Mouse (Mus musculus): Measurements from ENCODE around the gene Asb18. TPM values are rescaled to one million over a fixed set of nuclear protein-coding genes. Genes with fewer than 3 reads are reported as not detected.

Gene Asb18
- 10 to 100 TPM; 16.9 to 18.1 TPM for total RNA-seq (2021)

GRCm38 (mm10) chr1:90014446-90014845 lies at the start of gene Asb18:
Gene Asb18 (minus strand): TSS chr1:90014666.
- intact Hi-C loops (cut with DNase I): no loop called here
- DNase-seq (ENCODE audit: low spot score): no peak

GRCm38 (mm10) chr1:90060599-90060998 lies 46.1 kb upstream of the Asb18 start:
- intact Hi-C loops (cut with DNase I): loop anchor here (1.0 to 5.0 kb wide), 6 partner anchors 97 to 897 kb away; no protein-coding TSS in a partner anchor
- DNase-seq (ENCODE audit: low spot score): no peak

GRCm38 (mm10) chr1:90060054-90060453 lies 45.6 kb upstream of the Asb18 start:
- DNase-seq (ENCODE audit: low spot score): no peak
- intact Hi-C loops (cut with DNase I): loop anchor here (1.0 to 5.0 kb wide), 6 partner anchors 97 to 897 kb away; no protein-coding TSS in a partner anchor

- DNase-seq (ENCODE audit: low spot score): no peak
- intact Hi-C loops (cut with DNase I): no loop called here
These were observed 40.5 kb upstream of the Asb18 start for GRCm38 (mm10) chr1:90054991-90055390.

GRCm38 (mm10) chr1:90051347-90051746 lies 36.9 kb upstream of the Asb18 start:
- DNase-seq (ENCODE audit: low spot score): no peak
- intact Hi-C loops (cut with DNase I): no loop called here

GRCm38 (mm10) chr1:90050046-90050739 lies 35.7 kb upstream of the Asb18 start:
- no peak for DNase-seq (ENCODE audit: low spot score)
- intact Hi-C loops (cut with DNase I): no loop called here

- intact Hi-C loops (cut with DNase I): no loop called here
These were observed 13.8 kb upstream of the Asb18 start for GRCm38 (mm10) chr1:90028305-90028704.

GRCm38 (mm10) chr1:90026945-90027344 lies 12.5 kb upstream of the Asb18 start:
- intact Hi-C loops (cut with DNase I): no loop called here
- no peak for DNase-seq (ENCODE audit: low spot score)

More at GRCm38 (mm10) chr1:90028305-90028704, 13.8 kb upstream of the Asb18 start:
- no peak for DNase-seq (ENCODE audit: low spot score)

- no peak for DNase-seq (ENCODE audit: low spot score)
- intact Hi-C loops (cut with DNase I): no loop called here
These were observed 5.9 kb upstream of the Asb18 start for GRCm38 (mm10) chr1:90020336-90020735.

GRCm38 (mm10) chr1:90018071-90018470 lies 3.6 kb upstream of the Asb18 start:
- intact Hi-C loops (cut with DNase I): no loop called here
- DNase-seq (ENCODE audit: low spot score): no peak

- intact Hi-C loops (cut with DNase I): no loop called here
- no peak for DNase-seq (ENCODE audit: low spot score)
These were observed 1.2 kb downstream of the Asb18 start for GRCm38 (mm10) chr1:90013273-90013672.

- DNase-seq (ENCODE audit: low spot score): no peak
- intact Hi-C loops (cut with DNase I): no loop called here
These were observed 1.6 kb downstream of the Asb18 start for GRCm38 (mm10) chr1:90012850-90013249.

GRCm38 (mm10) chr1:90012168-90012567 lies 2.3 kb downstream of the Asb18 start:
- intact Hi-C loops (cut with DNase I): no loop called here
- no peak for DNase-seq (ENCODE audit: low spot score)

GRCm38 (mm10) chr1:90010077-90010476 lies 4.4 kb downstream of the Asb18 start:
- intact Hi-C loops (cut with DNase I): no loop called here
- no peak for DNase-seq (ENCODE audit: low spot score)

GRCm38 (mm10) chr1:90009188-90009587 lies 5.3 kb downstream of the Asb18 start:
- DNase-seq (ENCODE audit: low spot score): no peak
- intact Hi-C loops (cut with DNase I): no loop called here

- no peak for DNase-seq (ENCODE audit: low spot score)
- intact Hi-C loops (cut with DNase I): no loop called here
These were observed 7.8 kb downstream of the Asb18 start for GRCm38 (mm10) chr1:90006666-90007065.

GRCm38 (mm10) chr1:90000981-90001380 lies 13.5 kb downstream of the Asb18 start:
- intact Hi-C loops (cut with DNase I): no loop called here

GRCm38 (mm10) chr1:89999858-90000257 lies 14.6 kb downstream of the Asb18 start:
- DNase-seq (ENCODE audit: low spot score): no peak
- intact Hi-C loops (cut with DNase I): no loop called here

More at GRCm38 (mm10) chr1:90000981-90001380, 13.5 kb downstream of the Asb18 start:
- no peak for DNase-seq (ENCODE audit: low spot score)

GRCm38 (mm10) chr1:89998696-89999095 lies 15.8 kb downstream of the Asb18 start:
- intact Hi-C loops (cut with DNase I): no loop called here
- DNase-seq (ENCODE audit: low spot score): no peak

GRCm38 (mm10) chr1:89998076-89998475 lies 16.4 kb downstream of the Asb18 start:
- intact Hi-C loops (cut with DNase I): no loop called here

GRCm38 (mm10) chr1:89992256-89992655 lies 22.2 kb downstream of the Asb18 start:
- DNase-seq (ENCODE audit: low spot score): no peak
- intact Hi-C loops (cut with DNase I): no loop called here

More at GRCm38 (mm10) chr1:89998076-89998475, 16.4 kb downstream of the Asb18 start:
- DNase-seq (ENCODE audit: low spot score): no peak

- no peak for DNase-seq (ENCODE audit: low spot score)
- intact Hi-C loops (cut with DNase I): no loop called here
These were observed 37.2 kb downstream of the Asb18 start for GRCm38 (mm10) chr1:89977261-89977660.
